Mouse (Mus musculus) G1E (cell line): Measurements from ENCODE around the gene Pafah2. TPM values are rescaled to one million over a fixed set of nuclear protein-coding genes. Genes with fewer than 3 reads are reported as not detected.

Experiments
- ATAC-seq: 2 replicates; pipeline ENCODE4 v1.8.0; 2016; ENCODE audit warnings: mild to moderate bottlenecking; ENCODE audit not compliant: insufficient number of reproducible peaks, poor library complexity, low FRiP score, severe bottlenecking; ENCODE audit errors: extremely low read depth
- DNase-seq: peaks from one replicate; pipeline ENCODE4 v3.0.0; 2012; ENCODE audit warnings: low spot score
- H3K27me3 ChIP-seq: 2 replicates; pipeline ENCODE4 v1.6.1; 2012; ENCODE audit warnings: mild to moderate bottlenecking, low read length, inconsistent platforms; ENCODE audit not compliant: insufficient read depth
- H3K36me3 ChIP-seq: replicated peaks from 2 replicates; pipeline ENCODE3; 2012; ENCODE audit warnings: mild to moderate bottlenecking, inconsistent platforms
- H3K4me1 ChIP-seq: 2 replicates; pipeline ENCODE4 v1.6.1; 2012; ENCODE audit warnings: low read depth, low read length, inconsistent platforms, mixed read lengths; ENCODE audit not compliant: insufficient read depth
- H3K4me3 ChIP-seq: 2 replicates; pipeline ENCODE4 v1.5.1; 2012; ENCODE audit warnings: low read depth, mild to moderate bottlenecking, inconsistent platforms, low read length, moderate library complexity, mixed read lengths
- H3K9me3 ChIP-seq: replicated peaks from 2 replicates; pipeline ENCODE4 v1.6.1; 2012; ENCODE audit warnings: inconsistent platforms
- CTCF ChIP-seq: IDR thresholded peaks from 2 replicates; pipeline ENCODE4 v1.5.1; 2012; ENCODE audit warnings: low read depth, low read length, inconsistent platforms, mixed read lengths
- GATA1 ChIP-seq: IDR thresholded peaks from 2 replicates; pipeline ENCODE4 v1.6.1; 2012; ENCODE audit warnings: borderline replicate concordance, low read length, inconsistent platforms, mixed read lengths
- GATA2 ChIP-seq: IDR thresholded peaks from 2 replicates; pipeline ENCODE4 v1.6.1; 2012; ENCODE audit warnings: low read depth, low read length, inconsistent platforms, borderline replicate concordance
- POLR2AphosphoS5 ChIP-seq: IDR thresholded peaks from 2 replicates; pipeline ENCODE4 v1.6.1; 2012; ENCODE audit warnings: low read depth, low read length, inconsistent platforms; ENCODE audit not compliant: insufficient replicate concordance
- TAL1 ChIP-seq: conservative IDR thresholded peaks from 2 replicates; pipeline ENCODE4 v1.6.1; 2012; ENCODE audit warnings: low read depth, low read length, inconsistent platforms, mixed read lengths
- polyA plus RNA-seq: library from polyadenylated mRNA; stranded (reverse); fragments of >175 nt; gene quantifications from 2 replicates; pipeline ENCODE4 v1.2.3, GENCODE M21; 2012
- total RNA-seq, 2 experiments: library from RNA; stranded (forward) in 1 of 2; stranded (reverse) in 1 of 2; fragments of 200-1000 nt in 1 of 2; fragments of >200 nt in 1 of 2; fragmentation: Nextera tagmentation in 1 of 2; gene quantifications; 2 replicates each; pipeline ENCODE4 v1.2.3; 2014 to 2017

Gene Pafah2
- total and polyA plus RNA-seq, 3 experiments: 14.9 to 45.9 (median 15.1) TPM

GRCm38 (mm10) chr4:134430381-134431004 lies 34.4 kb downstream of the Pafah2 start:
- Histone ChIP-seq H3K9me3 (no peaks in the 10 kb centered on the region), H3K4me1 (peaks cover 7% of the 10 kb centered on the region), H3K4me3 (no peak overlapping the region), H3K27me3 (peaks cover 55% of the 10 kb centered on the region), H3K36me3 (peaks cover 13% of the 10 kb centered on the region)
- no peak for DNase-seq
- no peak for ATAC-seq
- TF ChIP-seq POLR2AphosphoS5: no peak
- no peak for TF ChIP-seq CTCF
- TF ChIP-seq TAL1: no peak
- no peak for TF ChIP-seq GATA2
- TF ChIP-seq GATA1: no peak

GRCm38 (mm10) chr4:134432686-134433360 lies 36.7 kb downstream of the Pafah2 start:
- Histone ChIP-seq H3K36me3 (no peaks in the 10 kb centered on the region), H3K27me3 (peaks cover 67% of the 10 kb centered on the region), H3K9me3 (no peaks in the 10 kb centered on the region), H3K4me3 (no peak overlapping the region), H3K4me1 (peaks cover 7% of the 10 kb centered on the region)
- ATAC-seq (no peak), DNase-seq (no peak)
- TF ChIP-seq GATA1: no peak
- no peak for TF ChIP-seq POLR2AphosphoS5
- TF ChIP-seq TAL1: no peak
- TF ChIP-seq GATA2: no peak
- no peak for TF ChIP-seq CTCF

DNA sequence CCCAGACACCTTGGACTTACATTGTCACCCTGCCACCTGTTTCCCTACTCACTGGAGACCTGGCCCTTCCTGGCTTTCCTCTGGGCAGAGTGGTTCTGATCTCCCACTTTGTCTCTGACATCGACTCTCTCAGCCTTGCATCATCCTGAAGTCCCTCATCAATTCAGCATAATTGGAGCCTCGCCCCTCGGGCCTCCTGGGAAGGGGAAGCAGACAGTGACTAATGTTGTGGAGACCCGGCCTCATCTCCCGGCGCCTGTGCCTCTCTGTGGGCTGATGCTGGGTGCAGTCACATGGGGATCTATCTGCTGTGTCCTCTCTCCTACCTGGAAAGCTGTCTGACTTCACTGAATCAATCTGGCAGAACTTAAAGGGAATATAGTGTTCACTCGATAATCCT lies 40.1 kb downstream of the Pafah2 start:
- Histone ChIP-seq H3K36me3 (no peaks in the 10 kb centered on the region), H3K27me3 (peaks cover 54% of the 10 kb centered on the region), H3K4me1 (peaks cover 22% of the 10 kb centered on the region), H3K9me3 (no peaks in the 10 kb centered on the region), H3K4me3 (no peak overlapping the region)
- TF ChIP-seq GATA2 (no peak), POLR2AphosphoS5 (no peak), GATA1 (no peak), CTCF (no peak), TAL1 (no peak)
- DNase-seq: no peak
- ATAC-seq: no peak

DNA sequence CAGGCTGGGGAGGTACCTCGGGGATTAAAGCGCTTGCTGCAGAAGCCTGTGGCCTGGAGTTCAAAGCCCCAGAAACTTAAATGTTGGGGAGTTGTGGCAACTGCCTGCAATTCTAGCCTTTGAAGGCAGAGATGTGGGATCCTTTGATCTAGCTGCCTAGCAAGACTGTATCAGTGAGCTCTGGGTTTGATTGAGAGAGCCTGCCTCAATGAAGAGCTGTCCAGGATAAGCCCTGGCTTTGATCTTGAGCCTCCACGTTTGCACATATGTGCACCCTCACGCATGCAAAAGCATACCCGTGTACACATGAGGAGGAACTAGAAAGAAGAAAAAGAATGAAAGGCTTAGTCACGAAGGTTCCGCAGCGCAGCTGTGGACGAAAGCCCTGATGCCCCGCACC lies 40.5 kb downstream of the Pafah2 start:
- Histone ChIP-seq H3K36me3 (no peaks in the 10 kb centered on the region), H3K27me3 (peaks cover 55% of the 10 kb centered on the region)
- no peak for DNase-seq

GRCm38 (mm10) chr4:134439119-134439518 lies 43.0 kb downstream of the Pafah2 start:
- peak; percentile 89 for ATAC-seq
- peak; percentile 26 for DNase-seq
- TF ChIP-seq GATA1 (no peak), CTCF (no peak), GATA2 (no peak), POLR2AphosphoS5 (no peak), TAL1 (peak; percentile 81)
- H3K36me3 ChIP-seq: no peaks in the 10 kb centered on the region
- H3K27me3 ChIP-seq: peaks cover 54% of the 10 kb centered on the region
- peaks cover 19% of the 10 kb centered on the region for H3K4me1 ChIP-seq
- H3K9me3 ChIP-seq: no peaks in the 10 kb centered on the region
- no peak overlapping the region; the same call in 1 of the 2 replicates for H3K4me3 ChIP-seq

More for the DNA sequence above, 40.5 kb downstream of the Pafah2 start:
- Histone ChIP-seq H3K4me3 (no peak overlapping the region), H3K9me3 (no peaks in the 10 kb centered on the region), H3K4me1 (peaks cover 22% of the 10 kb centered on the region)
- TF ChIP-seq POLR2AphosphoS5 (no peak), CTCF (no peak), TAL1 (no peak), GATA1 (no peak), GATA2 (no peak)
- no peak for ATAC-seq

GRCm38 (mm10) chr4:134439919-134440318 lies 43.8 kb downstream of the Pafah2 start:
- TF ChIP-seq POLR2AphosphoS5 (no peak), GATA2 (no peak), TAL1 (no peak), CTCF (no peak), GATA1 (no peak)
- Histone ChIP-seq H3K9me3 (no peaks in the 10 kb centered on the region), H3K4me1 (peaks cover 17% of the 10 kb centered on the region), H3K27me3 (peaks cover 55% of the 10 kb centered on the region), H3K36me3 (no peaks in the 10 kb centered on the region), H3K4me3 (no peak overlapping the region)
- DNase-seq (no peak), ATAC-seq (no peak)
